Mouse (Mus musculus) retina, postnatal 1 day (tissue): Measurements from ENCODE around the gene Faim2.

Source experiments
- DNase-seq: peaks from one replicate; pipeline ENCODE4 v3.0.0-alpha.2; 2012

Gene Faim2

GRCm38 (mm10) chr15:99527629-99528353, at the start of gene Faim2:
Faim2 (minus strand) TSS chr15:99528165.
- peak; percentile 85 for DNase-seq

- no peak for DNase-seq
Observed at GRCm38 (mm10) chr15:99569123-99569522, 41.2 kb upstream of the Faim2 start.

- DNase-seq: no peak
Observed at GRCm38 (mm10) chr15:99568682-99569081, 40.7 kb upstream of the Faim2 start.

DNA sequence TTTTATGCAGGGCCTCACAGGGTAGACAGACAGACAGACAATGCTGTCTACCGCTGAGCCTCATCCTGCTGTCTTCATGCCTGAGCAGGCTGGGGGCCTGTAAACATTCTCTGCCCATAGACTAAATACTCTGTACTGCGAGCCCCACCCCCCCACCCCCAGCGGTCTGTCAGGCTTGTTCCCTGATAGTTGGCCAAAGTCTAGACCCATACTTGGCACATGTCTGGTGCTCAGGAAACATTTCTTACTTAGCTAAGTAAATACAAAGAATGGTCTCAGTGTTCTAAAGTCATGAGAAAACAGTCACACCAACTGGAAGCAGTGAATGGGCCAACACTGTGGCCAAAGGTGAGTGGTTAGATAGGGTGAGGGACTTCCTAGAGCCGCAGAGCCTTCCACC, 39.4 kb upstream of the Faim2 start:
- no peak for DNase-seq

GRCm38 (mm10) chr15:99560246-99560645, 32.3 kb upstream of the Faim2 start:
- no peak for DNase-seq

DNA sequence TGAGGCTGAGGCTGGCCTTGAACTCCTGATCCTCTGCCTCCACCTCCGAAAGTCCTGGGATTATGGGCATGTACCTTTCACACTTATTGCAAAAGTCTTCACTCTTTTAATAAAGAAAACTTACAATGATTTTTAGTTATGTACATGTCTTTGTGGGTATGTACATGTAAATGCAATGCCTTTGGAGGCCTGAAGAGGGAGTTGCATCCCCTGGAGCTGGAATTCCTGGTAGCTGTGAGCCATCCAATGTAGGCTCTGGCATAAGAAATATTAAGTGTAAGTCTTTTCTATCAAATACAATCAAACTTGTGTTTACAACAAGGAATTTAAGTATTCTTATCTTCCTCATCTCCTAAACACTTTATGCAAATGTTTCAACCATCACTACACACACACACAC, 31.0 kb upstream of the Faim2 start:
- no peak for DNase-seq

GRCm38 (mm10) chr15:99553767-99554166, 25.8 kb upstream of the Faim2 start:
- DNase-seq: no peak

DNA sequence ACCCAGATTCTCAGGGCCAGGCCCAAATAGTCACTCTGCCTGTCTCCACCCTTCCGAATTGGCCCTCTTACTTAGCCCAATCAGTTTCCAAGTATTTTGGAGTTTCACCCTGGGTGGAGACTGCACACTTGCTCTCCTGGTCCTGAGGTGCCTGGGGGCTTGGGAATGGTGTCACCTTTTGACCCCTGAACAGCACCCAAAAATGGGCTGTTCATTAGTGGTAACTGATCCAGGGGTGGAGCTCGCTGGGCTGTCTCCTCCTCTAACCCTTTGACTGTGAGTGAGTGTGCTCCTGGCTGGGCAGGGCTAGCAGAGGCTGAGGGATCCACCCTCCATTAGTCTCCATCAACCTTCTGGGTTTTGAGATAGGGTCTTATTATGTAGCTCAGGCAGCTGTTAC, 21.9 kb upstream of the Faim2 start:
- DNase-seq: no peak

- no peak for DNase-seq
Observed at GRCm38 (mm10) chr15:99547732-99548131, 19.8 kb upstream of the Faim2 start.

DNA sequence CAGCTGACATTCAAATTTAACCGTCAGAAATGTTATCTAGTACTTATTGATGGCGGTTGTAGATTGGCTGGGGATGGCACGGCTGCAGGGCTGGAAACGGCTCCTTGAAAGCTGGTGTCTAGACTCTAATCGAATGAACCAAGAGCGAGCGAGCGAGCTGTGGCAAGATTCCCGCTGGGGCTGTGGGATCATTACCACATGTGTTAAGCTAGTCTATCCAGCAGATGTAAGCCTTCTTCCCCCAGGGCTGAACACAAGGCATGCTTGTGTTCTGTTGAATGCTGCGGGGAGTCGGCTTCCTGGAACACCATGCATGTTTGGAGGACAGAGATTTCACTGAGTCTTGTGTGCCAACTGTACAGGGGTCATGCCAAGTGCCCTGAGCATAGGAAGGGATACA, 18.6 kb upstream of the Faim2 start:
- DNase-seq: peak; percentile 63

DNA sequence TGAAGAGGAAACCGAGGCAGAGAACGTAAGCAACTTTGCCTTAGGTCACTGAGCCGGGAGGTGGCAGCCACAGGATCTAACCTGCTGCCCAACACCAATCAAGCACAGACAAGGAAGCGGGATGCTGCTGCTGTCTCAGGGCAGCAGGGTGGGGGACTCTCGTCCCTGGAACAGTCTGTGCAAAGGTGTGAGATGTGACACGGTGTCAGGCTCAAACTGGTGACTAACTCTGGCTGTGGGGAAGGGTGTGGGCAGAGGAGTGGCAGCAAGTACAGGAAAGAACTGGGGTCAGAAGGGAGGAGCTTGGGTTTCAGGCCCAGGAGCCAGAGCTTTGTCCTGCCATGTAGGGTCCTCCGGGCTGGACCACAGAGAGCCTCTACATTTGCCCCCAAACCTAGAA, 16.1 kb upstream of the Faim2 start:
- no peak for DNase-seq

GRCm38 (mm10) chr15:99539891-99540290, 11.9 kb upstream of the Faim2 start:
- no peak for DNase-seq

DNA sequence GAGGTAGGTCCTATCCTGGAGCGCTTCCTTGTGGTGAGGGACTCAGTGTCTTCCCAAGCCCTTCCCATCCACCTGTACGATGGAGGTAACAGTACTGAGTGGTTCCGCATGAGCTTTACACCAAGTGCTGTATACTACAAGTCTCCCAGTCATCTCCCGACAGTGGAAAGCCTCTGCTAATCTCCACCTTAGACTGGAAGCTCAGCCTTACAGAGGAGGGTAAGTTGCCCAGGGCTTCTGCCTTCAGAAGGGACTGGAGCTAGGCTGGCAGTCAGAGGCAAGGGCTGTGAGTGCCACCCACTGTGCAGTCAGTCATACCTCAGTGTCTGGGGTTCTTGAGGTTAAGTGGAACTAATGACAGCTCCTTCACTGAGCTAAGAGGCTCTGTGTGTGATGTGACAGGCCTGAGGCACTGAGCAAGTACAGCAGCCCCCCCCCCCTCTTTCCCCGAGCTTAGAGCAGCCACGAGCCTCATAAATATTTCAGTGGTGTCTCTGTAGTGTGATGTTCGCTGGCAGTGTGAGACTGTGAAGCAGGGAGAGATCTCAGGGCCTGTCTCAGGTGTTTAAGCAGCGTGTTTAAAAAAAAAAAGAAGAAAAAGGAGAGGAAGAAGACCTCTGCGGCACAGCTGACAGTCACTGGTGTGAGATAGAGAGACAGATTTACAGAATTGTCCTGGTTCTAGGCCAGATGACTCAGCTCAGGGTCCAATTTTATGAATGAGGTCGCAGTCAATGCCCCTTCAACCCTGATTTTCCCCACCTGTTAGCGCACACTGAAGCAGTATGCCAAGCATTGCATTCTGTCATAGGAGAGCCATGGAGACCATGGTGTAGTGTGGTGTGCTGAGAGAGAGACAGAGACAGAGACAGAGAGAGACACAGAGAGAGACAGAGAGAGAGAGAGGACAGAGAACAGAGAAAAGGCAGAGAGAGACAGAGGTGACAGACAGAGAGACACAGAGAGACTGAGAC, 9.2 kb upstream of the Faim2 start:
- DNase-seq: peak; percentile 50

- no peak for DNase-seq
Observed at GRCm38 (mm10) chr15:99532023-99532422, 4.1 kb upstream of the Faim2 start.

GRCm38 (mm10) chr15:99531146-99531545, 3.2 kb upstream of the Faim2 start:
- no peak for DNase-seq

- DNase-seq: no peak
Observed at GRCm38 (mm10) chr15:99526681-99527080, 1.3 kb downstream of the Faim2 start.

- no peak for DNase-seq
Observed at GRCm38 (mm10) chr15:99520306-99520705, 7.7 kb downstream of the Faim2 start.

- no peak for DNase-seq
Observed at GRCm38 (mm10) chr15:99519626-99520025, 8.3 kb downstream of the Faim2 start.

- DNase-seq: no peak
Observed at GRCm38 (mm10) chr15:99517715-99518114, 10.2 kb downstream of the Faim2 start.

- no peak for DNase-seq
Observed at GRCm38 (mm10) chr15:99516715-99517114, 11.2 kb downstream of the Faim2 start.

DNA sequence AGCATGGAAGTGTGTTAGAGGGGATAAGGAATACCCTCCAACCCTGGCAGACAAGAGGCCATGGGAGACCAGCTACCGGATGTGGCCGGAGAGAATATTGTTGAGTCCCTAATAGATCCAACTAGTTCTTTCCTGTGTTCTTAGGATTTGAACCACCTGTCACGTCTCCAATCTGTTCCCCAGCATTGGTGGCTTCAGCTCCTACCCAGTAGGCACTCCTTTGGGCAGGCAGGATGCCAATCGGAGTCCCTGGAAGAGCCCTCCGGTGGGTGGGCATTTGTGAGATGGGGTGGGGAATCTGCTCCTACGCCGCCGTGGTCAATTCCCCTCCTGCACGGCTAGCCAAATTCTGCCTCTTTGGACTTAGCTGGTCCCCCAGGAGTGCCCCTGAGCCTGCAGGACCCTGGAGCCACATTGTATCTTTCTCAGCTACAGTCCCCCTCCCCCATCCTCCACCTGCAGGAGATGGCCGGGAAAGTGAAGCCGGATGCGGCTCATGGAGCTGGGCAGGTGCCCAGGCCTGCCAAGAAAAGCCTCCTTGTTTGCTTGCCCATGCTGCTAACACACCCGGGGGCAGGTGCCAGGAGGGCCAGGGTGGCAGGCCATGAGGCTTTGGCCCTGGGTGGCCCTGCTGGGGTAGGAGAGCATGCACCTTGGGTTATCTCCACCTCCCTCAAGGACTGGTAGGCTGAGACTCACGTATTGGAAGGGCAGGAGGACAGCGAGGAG, 16.0 kb downstream of the Faim2 start:
- DNase-seq: no peak

- DNase-seq: no peak
Observed at GRCm38 (mm10) chr15:99510621-99511020, 17.3 kb downstream of the Faim2 start.

DNA sequence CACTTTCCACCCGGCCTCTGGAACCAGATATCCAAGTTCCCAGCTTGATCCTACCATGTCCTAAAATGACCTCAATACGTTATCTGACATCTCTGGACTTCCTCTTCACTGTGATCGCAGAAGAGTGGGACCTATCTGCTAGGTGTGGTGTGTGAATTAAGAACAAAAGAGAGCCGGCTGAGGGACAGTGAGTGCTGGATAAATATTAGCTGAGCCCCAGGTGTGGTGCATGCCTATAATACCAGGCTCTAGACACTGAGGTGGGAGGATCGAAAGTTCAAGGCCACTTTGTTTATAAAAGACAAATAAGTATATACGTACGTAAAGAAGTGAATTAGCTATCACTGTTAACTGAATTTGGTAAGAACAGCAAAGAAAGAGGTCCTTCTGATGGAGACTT, 18.1 kb downstream of the Faim2 start:
- no peak for DNase-seq
